Mouse (Mus musculus) stomach, embryonic 15.5 days (tissue): ENCODE results near the gene Gm44511. TPM values are rescaled to one million over a fixed set of nuclear protein-coding genes. Genes with fewer than 3 reads are reported as not detected.
"Not testable (repeated sequence)": the region's sequence is repeated elsewhere in the genome, so short reads cannot be mapped to it uniquely, and the experiment has no call there.

Experiments
- ATAC-seq: fragments of 200-750 bp; cut with Nextera tagmentation; 2 replicates; pipeline ENCODE4 v1.8.0; 2017; ENCODE audit warnings: low read depth, moderate number of reproducible peaks, moderate TSS enrichment; ENCODE audit not compliant: insufficient read depth, low FRiP score
- H3K27ac ChIP-seq: fragments of 300-500 bp; sonication (generic); 2 replicates; pipeline ENCODE4 v1.5.1; 2015; ENCODE audit warnings: mild to moderate bottlenecking, inconsistent platforms
- H3K27me3 ChIP-seq: fragments of 300-500 bp; sonication (generic); replicated peaks from 2 replicates; pipeline ENCODE4 v1.6.1; 2015; ENCODE audit warnings: inconsistent platforms
- H3K36me3 ChIP-seq: fragments of 300-500 bp; sonication (generic); 2 replicates; pipeline ENCODE4 v1.6.1; 2015; ENCODE audit warnings: inconsistent platforms
- H3K4me1 ChIP-seq: fragments of 300-500 bp; sonication (generic); 2 replicates; pipeline ENCODE4 v1.6.1; 2015; ENCODE audit warnings: inconsistent platforms
- H3K4me2 ChIP-seq: fragments of 300-500 bp; sonication (generic); 2 replicates; pipeline ENCODE4 v1.6.1; 2015; ENCODE audit warnings: mild to moderate bottlenecking, inconsistent platforms
- H3K4me3 ChIP-seq: fragments of 300-500 bp; sonication (generic); replicated peaks from 2 replicates; pipeline ENCODE4 v1.5.1; 2015; ENCODE audit warnings: inconsistent platforms
- H3K9ac ChIP-seq: fragments of 300-500 bp; sonication (generic); 2 replicates; pipeline ENCODE4 v1.6.1; 2015; ENCODE audit warnings: inconsistent platforms
- H3K9me3 ChIP-seq: fragments of 300-500 bp; sonication (generic); 2 replicates; pipeline ENCODE4 v1.6.1; 2016; ENCODE audit warnings: inconsistent platforms
- WGBS: fragments of 180-500 bp; shearing (Covaris S2); methylation state at CpG from one replicate; pipeline ENCODE4 v1.1.7; 2015; 5-methylcytosine and 5-hydroxymethylcytosine counted together
- polyA plus RNA-seq: library from polyadenylated mRNA; unstranded; fragments of >200 nt; fragmentation: Nextera tagmentation; extraction: Ambion mirVana; gene quantifications from 2 replicates; pipeline ENCODE4 v1.2.1, GENCODE M21; 2015

The Gm44511 gene
- polyA plus RNA-seq, 1 experiment from 2014 or later, result not detected

- H3K4me1 ChIP-seq, result no peaks in the 10 kb centered on the region; the same call in 1 of the 2 replicates
- H3K36me3 ChIP-seq, result no peaks in the 10 kb centered on the region
- H3K9me3 ChIP-seq, result no peaks in the 10 kb centered on the region
- peak overlapping the region; percentile 77 for H3K27ac ChIP-seq
- WGBS, result 2% methylated on average over 30 of the region's 30 CpGs
- peak overlapping the region; percentile 32; the same call in 1 of the 2 replicates for H3K9ac ChIP-seq
- no peaks in the 10 kb centered on the region for H3K27me3 ChIP-seq
- peak; percentile 94 for ATAC-seq
- H3K4me3 ChIP-seq, result peak overlapping the region; percentile 57
- H3K4me2 ChIP-seq, result peak overlapping the region; percentile 70
These were observed 62.2 kb downstream of the Gm44511 start for GRCm38 (mm10) chr6:128763736-128764523.

- not testable (repeated sequence) for H3K27me3 ChIP-seq, H3K4me1 ChIP-seq, ATAC-seq, H3K27ac ChIP-seq, H3K9me3 ChIP-seq, H3K36me3 ChIP-seq, H3K9ac ChIP-seq
- Histone ChIP-seq H3K4me3 (peak overlapping the region; percentile 57), H3K4me2 (peak overlapping the region; percentile 70)
- 75% methylated on average over 10 of the region's 10 CpGs for WGBS
These were observed 63.0 kb downstream of the Gm44511 start for GRCm38 (mm10) chr6:128762892-128763670.

- Histone ChIP-seq H3K4me2 (peak overlapping the region; percentile 50), H3K4me3 (peak overlapping the region; percentile 67), H3K9me3 (no peaks in the 10 kb centered on the region), H3K36me3 (no peaks in the 10 kb centered on the region), H3K9ac (no peak overlapping the region), H3K27me3 (no peaks in the 10 kb centered on the region), H3K4me1 (no peaks in the 10 kb centered on the region; the same call in 1 of the 2 replicates), H3K27ac (peak overlapping the region; percentile 35; the same call in 1 of the 2 replicates)
- WGBS, result 33% methylated on average over 5 of the region's 5 CpGs
- ATAC-seq, result no peak
These were observed 65.0 kb downstream of the Gm44511 start for GRCm38 (mm10) chr6:128761144-128761540.

- H3K27me3 ChIP-seq, H3K36me3 ChIP-seq, H3K4me1 ChIP-seq, H3K9me3 ChIP-seq: not testable (repeated sequence)
- Histone ChIP-seq H3K9ac (peak overlapping the region; percentile 52; the same call in 1 of the 2 replicates), H3K4me2 (peak overlapping the region; percentile 50), H3K4me3 (peak overlapping the region; percentile 67), H3K27ac (peak overlapping the region; percentile 91)
- under 1% methylated on average over 44 of the region's 44 CpGs for WGBS
- peak; percentile 59 for ATAC-seq
These were observed 65.5 kb downstream of the Gm44511 start for GRCm38 (mm10) chr6:128760416-128761143.

GRCm38 (mm10) chr6:128760016-128760415 is 66.1 kb downstream of the Gm44511 start:
- H3K4me2 ChIP-seq, result peak overlapping the region; percentile 45
- peak overlapping the region; percentile 52; the same call in 1 of the 2 replicates for H3K9ac ChIP-seq
- H3K9me3 ChIP-seq, H3K27me3 ChIP-seq, H3K36me3 ChIP-seq, H3K4me1 ChIP-seq: not testable (repeated sequence)
- WGBS, result under 1% methylated on average over 22 of the region's 22 CpGs
- peak overlapping the region; percentile 67 for H3K4me3 ChIP-seq
- peak overlapping the region; percentile 91 for H3K27ac ChIP-seq
- peak; percentile 36 for ATAC-seq

- WGBS, result 81% methylated on average over 5 of the region's 5 CpGs
- Histone ChIP-seq H3K27ac (no peak overlapping the region), H3K9me3 (no peaks in the 10 kb centered on the region), H3K27me3 (no peaks in the 10 kb centered on the region), H3K4me2 (no peak overlapping the region), H3K9ac (no peak overlapping the region), H3K4me1 (no peaks in the 10 kb centered on the region; the same call in 1 of the 2 replicates), H3K4me3 (no peak overlapping the region), H3K36me3 (no peaks in the 10 kb centered on the region)
- no peak for ATAC-seq
These were observed 66.7 kb downstream of the Gm44511 start for GRCm38 (mm10) chr6:128759221-128759950.

- 26% methylated on average over 4 of the region's 4 CpGs for WGBS
- H3K9ac ChIP-seq, H3K4me3 ChIP-seq, H3K9me3 ChIP-seq, ATAC-seq, H3K4me1 ChIP-seq, H3K36me3 ChIP-seq, H3K4me2 ChIP-seq, H3K27ac ChIP-seq, H3K27me3 ChIP-seq: not testable (repeated sequence)
These were observed 70.7 kb downstream of the Gm44511 start for GRCm38 (mm10) chr6:128755402-128755763.

GRCm38 (mm10) chr6:128754748-128755401 is 71.2 kb downstream of the Gm44511 start:
- not testable (repeated sequence) for H3K4me1 ChIP-seq, H3K9ac ChIP-seq, H3K27me3 ChIP-seq, H3K9me3 ChIP-seq, H3K4me3 ChIP-seq, H3K36me3 ChIP-seq, H3K27ac ChIP-seq
- H3K4me2 ChIP-seq, result peak overlapping the region; percentile 36; the same call in 1 of the 2 replicates
- 64% methylated on average over 12 of the region's 12 CpGs for WGBS
- ATAC-seq, result peak; percentile 25; the same call in 1 of the 2 replicates

- H3K9me3 ChIP-seq, H3K27me3 ChIP-seq, H3K4me1 ChIP-seq, H3K9ac ChIP-seq, H3K36me3 ChIP-seq: not testable (repeated sequence)
- Histone ChIP-seq H3K27ac (peak overlapping the region; percentile 31; the same call in 1 of the 2 replicates), H3K4me2 (peak overlapping the region; percentile 36), H3K4me3 (0 out of 2 replicates have a peak overlapping the region, but pooled peaks have one; percentile 11)
- ATAC-seq, result peak; percentile 74; the same call in 1 of the 2 replicates
- WGBS, result 32% methylated on average over 10 of the region's 10 CpGs
These were observed 71.8 kb downstream of the Gm44511 start for GRCm38 (mm10) chr6:128754265-128754664.

GRCm38 (mm10) chr6:128753610-128754224 is 72.4 kb downstream of the Gm44511 start:
- H3K4me3 ChIP-seq, H3K9ac ChIP-seq, H3K4me1 ChIP-seq, H3K27me3 ChIP-seq, H3K36me3 ChIP-seq, H3K9me3 ChIP-seq: not testable (repeated sequence)
- Histone ChIP-seq H3K4me2 (peak overlapping the region; percentile 36), H3K27ac (peak overlapping the region; percentile 31; the same call in 1 of the 2 replicates)
- 32% methylated on average over 8 of the region's 8 CpGs for WGBS
- peak; percentile 85 for ATAC-seq
